Mouse (Mus musculus) embryonic facial prominence, embryonic 12.5 days (tissue): ENCODE measurements around the gene Arhgap23. TPM values are rescaled to one million over a fixed set of nuclear protein-coding genes. Genes with fewer than 3 reads are reported as not detected.

Experiments
- ATAC-seq: fragments of 200-750 bp; cut with Nextera tagmentation; 2 replicates; pipeline ENCODE4 v1.8.0; 2017; ENCODE audit not compliant: insufficient number of reproducible peaks, insufficient read depth, low FRiP score, low TSS enrichment
- H3K27ac ChIP-seq: fragments of 300-500 bp; sonication (generic); 2 replicates; pipeline ENCODE4 v1.5.1; 2016; ENCODE audit warnings: mild to moderate bottlenecking
- H3K27me3 ChIP-seq: fragments of 300-500 bp; sonication (generic); 2 replicates; pipeline ENCODE4 v1.6.1; 2016; ENCODE audit warnings: mild to moderate bottlenecking, moderate library complexity
- H3K36me3 ChIP-seq: fragments of 300-500 bp; sonication (generic); 2 replicates; pipeline ENCODE4 v1.6.1; 2016; ENCODE audit warnings: mild to moderate bottlenecking
- H3K4me1 ChIP-seq: fragments of 300-500 bp; sonication (generic); 2 replicates; pipeline ENCODE4 v1.6.1; 2016
- H3K4me2 ChIP-seq: fragments of 300-500 bp; sonication (generic); replicated peaks from 2 replicates; pipeline ENCODE4 v1.6.1; 2016; ENCODE audit warnings: mild to moderate bottlenecking, moderate library complexity
- H3K4me3 ChIP-seq: fragments of 300-500 bp; sonication (generic); 2 replicates; pipeline ENCODE4 v1.5.1; 2016; ENCODE audit warnings: mild to moderate bottlenecking
- H3K9ac ChIP-seq: fragments of 300-500 bp; sonication (generic); 2 replicates; pipeline ENCODE4 v1.6.1; 2016; ENCODE audit warnings: mild to moderate bottlenecking, moderate library complexity
- H3K9me3 ChIP-seq: fragments of 300-500 bp; sonication (generic); 2 replicates; pipeline ENCODE4 v1.6.1; 2016; ENCODE audit warnings: mild to moderate bottlenecking, moderate library complexity
- WGBS: fragments of 180-500 bp; shearing (Covaris S2); methylation state at CpG from one replicate; pipeline ENCODE4 v1.1.7; 2016; 5-methylcytosine and 5-hydroxymethylcytosine counted together
- polyA plus RNA-seq: library from polyadenylated mRNA; unstranded; fragments of >200 nt; fragmentation: Nextera tagmentation; extraction: Ambion mirVana; gene quantifications from 2 replicates; pipeline ENCODE4 v1.2.1, GENCODE M21; 2016

Arhgap23 gene
- polyA plus RNA-seq, 1 experiment from 2014 or later = 10.1 TPM

DNA sequence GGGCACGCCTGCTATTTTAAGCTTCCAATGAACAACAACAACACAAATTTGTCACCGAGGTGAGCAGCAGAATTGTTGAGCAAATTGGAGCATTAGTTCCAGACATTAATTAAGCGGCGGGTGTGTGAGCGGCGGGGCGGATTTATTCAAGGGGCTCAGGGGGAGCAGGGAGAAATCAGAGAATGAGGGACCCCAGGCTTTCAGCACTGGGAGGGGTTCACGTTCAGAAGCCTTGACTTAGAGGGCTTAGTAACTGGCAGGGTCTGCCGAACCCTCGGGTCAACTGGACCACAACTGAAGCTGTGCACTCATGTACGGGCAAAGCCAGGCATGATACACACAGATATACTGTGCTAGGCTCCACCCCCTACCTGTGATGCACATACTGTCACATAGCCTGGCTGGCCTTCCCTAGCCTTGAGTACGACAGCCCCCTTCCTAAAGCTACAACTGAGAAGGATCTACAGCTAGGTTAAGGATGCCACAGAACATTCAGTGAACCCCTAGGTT is 122.3 kb downstream of the Arhgap23 start:
- no peak for ATAC-seq
- Histone ChIP-seq H3K27me3 (peaks cover 76% of the 10 kb centered on the region), H3K4me1 (peaks cover 35% of the 10 kb centered on the region)

GRCm38 (mm10) chr11:97539622-97540021 is 124.3 kb downstream of the Arhgap23 start:
- Histone ChIP-seq H3K9ac (no peak overlapping the region), H3K36me3 (no peaks in the 10 kb centered on the region), H3K9me3 (no peaks in the 10 kb centered on the region), H3K4me2 (no peak overlapping the region), H3K27ac (no peak overlapping the region), H3K4me1 (peaks cover 26% of the 10 kb centered on the region), H3K4me3 (no peak overlapping the region), H3K27me3 (peaks cover 72% of the 10 kb centered on the region)
- WGBS = 78% methylated on average over 5 of the region's 5 CpGs
- ATAC-seq = no peak

More for the DNA sequence above, 122.3 kb downstream of the Arhgap23 start:
- H3K4me2 ChIP-seq = peak overlapping the region; percentile 75
- WGBS = 21% methylated on average over 12 of the region's 12 CpGs
- H3K9me3 ChIP-seq = no peaks in the 10 kb centered on the region
- H3K27ac ChIP-seq = no peak overlapping the region
- H3K9ac ChIP-seq = no peak overlapping the region
- H3K36me3 ChIP-seq = no peaks in the 10 kb centered on the region
- peak overlapping the region; percentile 43 for H3K4me3 ChIP-seq

- H3K27ac ChIP-seq = no peak overlapping the region
Observed at GRCm38 (mm10) chr11:97540136-97540535, 124.8 kb downstream of the Arhgap23 start.

DNA sequence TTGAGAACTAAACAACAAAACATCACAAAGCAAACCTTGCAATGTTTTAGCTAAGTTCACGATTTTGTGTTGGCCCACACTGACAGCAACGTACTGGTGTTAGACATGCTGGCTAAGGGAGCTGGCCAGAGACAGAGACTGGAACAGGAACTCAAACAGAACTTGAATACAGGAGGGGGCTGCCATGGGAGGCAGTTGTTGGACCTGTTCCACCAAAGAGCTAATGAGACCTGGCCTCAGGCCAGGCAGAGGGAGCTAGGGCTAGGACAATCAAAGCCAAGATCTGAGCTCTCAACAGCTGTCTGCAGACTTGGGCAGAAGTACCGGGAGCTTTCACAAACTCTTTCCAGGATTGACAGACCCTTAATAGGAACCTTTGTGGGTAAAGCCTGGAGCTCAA is 125.3 kb downstream of the Arhgap23 start:
- 46% methylated on average over 3 of the region's 3 CpGs for WGBS
- no peak for ATAC-seq
- H3K36me3 ChIP-seq = no peaks in the 10 kb centered on the region
- no peak overlapping the region for H3K4me2 ChIP-seq
- peaks cover 19% of the 10 kb centered on the region for H3K4me1 ChIP-seq
- H3K9me3 ChIP-seq = no peaks in the 10 kb centered on the region
- H3K27me3 ChIP-seq = peaks cover 71% of the 10 kb centered on the region
- H3K4me3 ChIP-seq = no peak overlapping the region
- H3K27ac ChIP-seq = no peak overlapping the region
- H3K9ac ChIP-seq = no peak overlapping the region

More at GRCm38 (mm10) chr11:97540136-97540535, 124.8 kb downstream of the Arhgap23 start:
- Histone ChIP-seq H3K4me3 (no peak overlapping the region), H3K27me3 (peaks cover 71% of the 10 kb centered on the region), H3K9me3 (no peaks in the 10 kb centered on the region), H3K4me2 (no peak overlapping the region), H3K9ac (no peak overlapping the region), H3K4me1 (peaks cover 21% of the 10 kb centered on the region), H3K36me3 (no peaks in the 10 kb centered on the region)
- 59% methylated on average over 3 of the region's 3 CpGs for WGBS
- no peak for ATAC-seq

- Histone ChIP-seq H3K9me3 (no peaks in the 10 kb centered on the region), H3K27ac (no peak overlapping the region), H3K27me3 (peaks cover 71% of the 10 kb centered on the region), H3K4me3 (no peak overlapping the region), H3K9ac (no peak overlapping the region), H3K36me3 (no peaks in the 10 kb centered on the region), H3K4me2 (no peak overlapping the region), H3K4me1 (peaks cover 17% of the 10 kb centered on the region)
- WGBS = 63% methylated on average over 22 of the region's 22 CpGs
- ATAC-seq = no peak
Observed at GRCm38 (mm10) chr11:97542171-97543150, 127.1 kb downstream of the Arhgap23 start.

GRCm38 (mm10) chr11:97543181-97543733 is 127.9 kb downstream of the Arhgap23 start:
- peaks cover 13% of the 10 kb centered on the region for H3K4me1 ChIP-seq
- 56% methylated on average over 12 of the region's 12 CpGs for WGBS
- H3K9me3 ChIP-seq = no peaks in the 10 kb centered on the region

GRCm38 (mm10) chr11:97543883-97544282 is 128.6 kb downstream of the Arhgap23 start:
- ATAC-seq = no peak
- Histone ChIP-seq H3K27ac (no peak overlapping the region), H3K36me3 (no peaks in the 10 kb centered on the region), H3K4me1 (peaks cover 13% of the 10 kb centered on the region), H3K4me2 (no peak overlapping the region), H3K9ac (no peak overlapping the region), H3K9me3 (no peaks in the 10 kb centered on the region), H3K4me3 (no peak overlapping the region), H3K27me3 (peaks cover 73% of the 10 kb centered on the region)
- WGBS = 84% methylated on average over 9 of the region's 9 CpGs

More at GRCm38 (mm10) chr11:97543181-97543733, 127.9 kb downstream of the Arhgap23 start:
- H3K27me3 ChIP-seq = peaks cover 71% of the 10 kb centered on the region
- H3K4me3 ChIP-seq = no peak overlapping the region
- H3K4me2 ChIP-seq = no peak overlapping the region
- no peak overlapping the region for H3K27ac ChIP-seq
- ATAC-seq = no peak
- no peaks in the 10 kb centered on the region for H3K36me3 ChIP-seq
- H3K9ac ChIP-seq = no peak overlapping the region

- WGBS = 2% methylated on average over 26 of the region's 26 CpGs
- no peak for ATAC-seq
- H3K36me3 ChIP-seq = no peaks in the 10 kb centered on the region
- peak overlapping the region; percentile 100 for H3K4me2 ChIP-seq
- peak overlapping the region; percentile 61 for H3K4me3 ChIP-seq
- peaks cover 82% of the 10 kb centered on the region for H3K27me3 ChIP-seq
- peaks cover 13% of the 10 kb centered on the region for H3K4me1 ChIP-seq
- H3K27ac ChIP-seq = no peak overlapping the region
- H3K9ac ChIP-seq = peak overlapping the region; percentile 57
- H3K9me3 ChIP-seq = no peaks in the 10 kb centered on the region
Observed at GRCm38 (mm10) chr11:97545808-97546560, 130.7 kb downstream of the Arhgap23 start.

GRCm38 (mm10) chr11:97546804-97547411 is 131.6 kb downstream of the Arhgap23 start:
- H3K36me3 ChIP-seq = no peaks in the 10 kb centered on the region
- H3K9ac ChIP-seq = peak overlapping the region; percentile 57
- H3K4me3 ChIP-seq = peak overlapping the region; percentile 61
- no peak overlapping the region for H3K27ac ChIP-seq
- H3K27me3 ChIP-seq = peaks cover 91% of the 10 kb centered on the region
- H3K4me1 ChIP-seq = peaks cover 18% of the 10 kb centered on the region
- WGBS = under 1% methylated on average over 61 of the region's 73 CpGs
- peak overlapping the region; percentile 100 for H3K4me2 ChIP-seq
- peak; percentile 54 for ATAC-seq
- no peaks in the 10 kb centered on the region for H3K9me3 ChIP-seq

DNA sequence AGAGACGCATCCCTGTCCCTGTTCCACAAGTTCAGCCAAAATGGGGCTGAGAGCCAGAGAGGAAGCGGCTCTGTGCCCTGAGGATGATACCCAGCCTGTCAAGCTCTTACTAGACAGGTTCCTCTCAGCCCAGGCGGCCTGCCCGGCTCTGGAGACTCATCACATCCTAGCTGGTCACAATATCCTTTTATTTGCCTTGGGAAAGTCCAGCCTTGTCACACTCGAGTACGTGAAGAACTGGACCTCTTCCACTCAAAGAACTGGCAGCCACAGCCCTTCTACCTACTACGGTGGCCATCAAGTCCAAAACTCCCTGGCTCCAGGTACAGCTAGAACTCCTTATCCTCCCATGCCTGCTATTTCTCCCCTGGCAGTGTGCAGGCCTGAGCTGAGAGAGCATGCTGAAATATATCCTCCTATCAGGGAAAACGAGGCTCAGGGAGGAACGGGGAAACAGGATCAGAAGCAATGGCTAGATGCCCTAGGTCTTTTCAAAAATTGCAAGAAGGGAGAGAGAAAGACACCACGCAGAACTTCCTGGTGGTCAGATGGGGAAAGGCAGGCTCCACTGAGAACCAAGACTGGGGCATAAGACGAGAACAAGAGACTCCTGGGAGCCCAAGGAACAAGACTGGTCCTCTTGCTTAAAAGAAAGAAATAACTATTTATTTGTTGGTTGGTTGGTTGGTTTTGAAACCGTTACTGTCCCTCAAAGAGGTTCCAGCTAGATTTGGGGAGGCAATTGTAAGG is 132.8 kb downstream of the Arhgap23 start:
- no peak overlapping the region for H3K4me3 ChIP-seq
- WGBS = 56% methylated on average over 12 of the region's 12 CpGs
- H3K9me3 ChIP-seq = no peaks in the 10 kb centered on the region
- H3K27ac ChIP-seq = no peak overlapping the region
- peaks cover 26% of the 10 kb centered on the region for H3K4me1 ChIP-seq
- peaks cover 97% of the 10 kb centered on the region for H3K27me3 ChIP-seq
- H3K9ac ChIP-seq = no peak overlapping the region
- H3K4me2 ChIP-seq = no peak overlapping the region
- no peaks in the 10 kb centered on the region for H3K36me3 ChIP-seq
- ATAC-seq = no peak
